Mouse (Mus musculus): Measurements from ENCODE around the gene Mfng.

- TF ChIP-seq CTCF (IDR thresholded peaks at IDR 0.05; ENCODE audit: borderline replicate concordance, insufficient read depth, low read length) (no peak), POLR2A (IDR thresholded peaks at IDR 0.05; ENCODE audit: low read depth, low read length) (no peak)
These were observed 9.3 kb upstream of the Mfng start for GRCm38 (mm10) chr15:78782348-78783103.
